ENCODE assay signal across 22 mouse cellular contexts in genomic region chr16:16501491-16501890, GRCm38 (mm10).
"Had no signal": no experiment of that assay in that cellular context is flagged by ENCODE, and none has a peak within 500 bp of the region (broad histone marks: within the 10 kb centered on the region; RNA-seq: fewer than 3 reads in every experiment).

No protein-coding gene starts in this region.

- H3K36me3 ChIP-seq: limb, embryonic 10.5 days; lung, embryonic 15.5 days had no signal

- H3K4me3 ChIP-seq: layer of hippocampus, adult 2 months; limb, embryonic 10.5 days; limb, embryonic 13.5 days; lung, embryonic 15.5 days; midbrain, embryonic 12.5 days; midbrain, embryonic 15.5 days; neural tube, embryonic 12.5 days; neural tube, embryonic 15.5 days had no signal

- ATAC-seq: midbrain, embryonic 15.5 days had no signal

- H3K9ac ChIP-seq: limb, embryonic 13.5 days; lung, embryonic 15.5 days; midbrain, embryonic 12.5 days; midbrain, embryonic 15.5 days; neural tube, embryonic 12.5 days; neural tube, embryonic 15.5 days had no signal

- H3K9me3 ChIP-seq: limb, embryonic 10.5 days; limb, embryonic 13.5 days; lung, embryonic 15.5 days; midbrain, embryonic 12.5 days; midbrain, embryonic 15.5 days; neural tube, embryonic 12.5 days; neural tube, embryonic 15.5 days had no signal

- H3K4me1 ChIP-seq: limb, embryonic 10.5 days; limb, embryonic 13.5 days; lung, embryonic 15.5 days; midbrain, embryonic 12.5 days; midbrain, embryonic 15.5 days; neural tube, embryonic 12.5 days had no signal

- DNase-seq: kidney, adult 18-20 months; kidney, adult 9 months; kidney, postnatal 25 days; layer of hippocampus, adult 9-11 months; lung, adult 18-20 months; lung, postnatal 10 days; lung, postnatal 36 days; right cerebral cortex, adult 18-20 months; right cerebral cortex, postnatal 14 days; right cerebral cortex, postnatal 4 days; spleen, adult 18-20 months; thymus, adult 18-20 months; thymus, postnatal 36 days had no signal

- H3K27ac ChIP-seq: kidney, postnatal 0 days; layer of hippocampus, adult 2 months; limb, embryonic 10.5 days; limb, embryonic 13.5 days; lung, embryonic 15.5 days; midbrain, embryonic 12.5 days; midbrain, embryonic 15.5 days; neural tube, embryonic 12.5 days; neural tube, embryonic 15.5 days had no signal

- H3K4me2 ChIP-seq: limb, embryonic 13.5 days; lung, embryonic 15.5 days; midbrain, embryonic 12.5 days; midbrain, embryonic 15.5 days; neural tube, embryonic 12.5 days; neural tube, embryonic 15.5 days had no signal

- H3K27me3 ChIP-seq: limb, embryonic 13.5 days; lung, embryonic 15.5 days; midbrain, embryonic 12.5 days; midbrain, embryonic 15.5 days; neural tube, embryonic 12.5 days; neural tube, embryonic 15.5 days had no signal
